Mouse (Mus musculus): ENCODE measurements around the gene Pask. TPM values are rescaled to one million over a fixed set of nuclear protein-coding genes. Genes with fewer than 3 reads are reported as not detected.

Pask gene
- total and polyA plus RNA-seq, 3 experiments = 10.2 to 18.0 (median 11.7) TPM

DNA sequence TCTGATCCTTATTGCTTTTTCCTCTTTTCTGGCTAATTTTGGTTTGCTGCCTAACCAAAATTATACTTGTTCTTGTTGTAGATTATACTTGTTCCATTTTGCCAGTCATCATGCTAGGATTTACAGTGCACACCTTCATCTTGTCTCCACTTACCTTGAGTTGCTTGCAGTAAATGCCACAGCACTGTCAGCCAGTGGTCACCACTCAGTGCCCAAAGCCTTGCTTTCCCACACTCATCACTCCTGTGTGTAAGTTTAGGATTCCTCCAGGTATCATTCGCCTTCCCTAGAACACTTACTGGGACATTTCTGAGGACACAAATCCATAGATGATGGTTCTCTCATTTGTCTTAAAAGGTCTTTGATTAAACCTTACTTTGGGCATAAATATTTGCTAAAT, 51.7 kb downstream of the Pask start:
- no peaks in the 10 kb centered on the region for H3K9me3 ChIP-seq (replicated peaks; ENCODE audit: low read length)
- H3K9ac ChIP-seq (ENCODE audit: insufficient read depth, low read depth) = no peak overlapping the region
- no peak overlapping the region for H3K4me3 ChIP-seq (replicated peaks in 1 of 3; ENCODE audit: low read depth in 2 of 3, low read length in 2 of 3, poor library complexity in 1 of 3)
- no peak for TF ChIP-seq JUN (IDR thresholded peaks at IDR 0.05; ENCODE audit: insufficient read depth, low read depth, low read length)
- TF ChIP-seq SIN3A (IDR thresholded peaks at IDR 0.05; ENCODE audit: low read length) = no peak
- TF ChIP-seq UBTF (IDR thresholded peaks at IDR 0.05; ENCODE audit: low read depth, low read length) = no peak
- no peak for TF ChIP-seq TBP (conservative IDR thresholded peaks at IDR 0.05; ENCODE audit: low read depth, low read length)
- no peak for TF ChIP-seq MEF2A (IDR thresholded peaks at IDR 0.05; ENCODE audit: borderline replicate concordance, low read depth, low read length)
- no peak for TF ChIP-seq USF2 (conservative IDR thresholded peaks at IDR 0.05; ENCODE audit: low read depth, low read length)
- TF ChIP-seq RCOR1 (conservative IDR thresholded peaks at IDR 0.05; ENCODE audit: low read depth, low read length) = no peak
- TF ChIP-seq EP300 (IDR thresholded peaks at IDR 0.05; ENCODE audit: low read length) = no peak
- H3K4me2 ChIP-seq (ENCODE audit: insufficient read depth, low read depth, poor library complexity, severe bottlenecking) = no peak overlapping the region
- no peaks in the 10 kb centered on the region for H3K27me3 ChIP-seq (replicated peaks)
- peaks cover 23 to 55% of the 10 kb centered on the region in 2 experiments for H3K4me1 ChIP-seq (ENCODE audit: control insufficient read depth in 1 of 2, insufficient read depth in 2 of 2)
- in situ Hi-C loops (cut with MboI; ENCODE audit: low pct_ligation_motif_present, low pct_unique_long_range_greater_than_20kb, low sequenced_read_pairs) = no loop called here
- no peaks in the 10 kb centered on the region for H3K79me2 ChIP-seq (replicated peaks; ENCODE audit: control insufficient read depth, extremely low read depth, insufficient read depth, poor library complexity, severe bottlenecking)
- no peak for DNase-seq (ENCODE audit: extremely low read depth)
- peaks cover 9 to 14% of the 10 kb centered on the region in 2 experiments for H3K36me3 ChIP-seq (replicated peaks in 1 of 2; ENCODE audit: control insufficient read depth in 1 of 2, insufficient read depth in 1 of 2, low read length in 1 of 2)
- dilution Hi-C loops (cut with MboI; ENCODE audit: extremely low pct_ligation_motif_present, extremely low pct_unique_long_range_greater_than_20kb, low sequenced_read_pairs) = no loop called here
- no peak overlapping the region for H3K27ac ChIP-seq (ENCODE audit: insufficient read depth, low read depth)

DNA sequence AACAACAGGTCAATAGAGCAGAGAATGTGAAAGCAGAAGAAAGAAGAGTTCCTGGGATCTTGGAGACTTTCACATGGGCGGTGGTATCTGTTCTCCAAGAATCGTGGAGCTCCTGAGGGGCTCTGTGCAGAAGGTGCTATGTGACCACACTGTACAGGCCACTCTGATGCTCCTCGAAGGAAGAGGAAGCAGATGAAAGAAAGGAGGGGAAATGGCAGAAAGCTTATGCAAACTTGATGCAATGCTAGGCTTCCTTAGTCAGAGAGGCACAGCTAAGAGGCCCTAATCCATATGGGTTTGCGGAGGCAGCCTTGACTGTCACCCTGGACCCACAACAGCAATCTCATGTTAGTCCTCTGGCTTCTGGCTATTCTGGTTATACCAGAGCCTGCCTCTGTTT, 52.3 kb downstream of the Pask start:
- Histone ChIP-seq H3K4me2 (ENCODE audit: insufficient read depth, low read depth, poor library complexity, severe bottlenecking) (peak overlapping the region; percentile 44; the same call in 1 of the 2 replicates), H3K27me3 (replicated peaks) (no peaks in the 10 kb centered on the region), H3K9ac (ENCODE audit: insufficient read depth, low read depth) (no peak overlapping the region), H3K27ac (ENCODE audit: insufficient read depth, low read depth) (no peak overlapping the region), H3K4me3 (replicated peaks in 1 of 3; ENCODE audit: low read depth in 2 of 3, low read length in 2 of 3, poor library complexity in 1 of 3) (no peak overlapping the region), H3K79me2 (replicated peaks; ENCODE audit: control insufficient read depth, extremely low read depth, insufficient read depth, poor library complexity, severe bottlenecking) (no peaks in the 10 kb centered on the region), H3K9me3 (replicated peaks; ENCODE audit: low read length) (no peaks in the 10 kb centered on the region), H3K36me3 (replicated peaks in 1 of 2; ENCODE audit: control insufficient read depth in 1 of 2, insufficient read depth in 1 of 2, low read length in 1 of 2) (peaks cover 3 to 8% of the 10 kb centered on the region in 2 experiments), H3K4me1 (ENCODE audit: control insufficient read depth in 1 of 2, insufficient read depth in 2 of 2) (peaks cover 29 to 61% of the 10 kb centered on the region in 2 experiments)
- in situ Hi-C loops (cut with MboI; ENCODE audit: low pct_ligation_motif_present, low pct_unique_long_range_greater_than_20kb, low sequenced_read_pairs) = no loop called here
- DNase-seq (ENCODE audit: extremely low read depth) = no peak
- dilution Hi-C loops (cut with MboI; ENCODE audit: extremely low pct_ligation_motif_present, extremely low pct_unique_long_range_greater_than_20kb, low sequenced_read_pairs) = no loop called here
- TF ChIP-seq CHD1 (IDR thresholded peaks at IDR 0.05; ENCODE audit: low read depth, low read length) (no peak), PAX5 (IDR thresholded peaks at IDR 0.05; ENCODE audit: low read length) (no peak), USF1 (IDR thresholded peaks at IDR 0.05; ENCODE audit: low read depth, low read length) (no peak), MYC (IDR thresholded peaks at IDR 0.05; ENCODE audit: low read depth, low read length) (no peak), MAFK (IDR thresholded peaks at IDR 0.05; ENCODE audit: insufficient replicate concordance, low read length) (no peak), MXI1 (IDR thresholded peaks at IDR 0.05; ENCODE audit: low read depth, low read length) (no peak), ZKSCAN1 (IDR thresholded peaks at IDR 0.05; ENCODE audit: borderline replicate concordance, low read depth, low read length) (no peak)
